Mouse (Mus musculus) embryonic facial prominence, embryonic 12.5 days (tissue): ENCODE data around the gene Cyp4a14. TPM values are rescaled to one million over a fixed set of nuclear protein-coding genes. Genes with fewer than 3 reads are reported as not detected.

Experiments used
- polyA plus RNA-seq: library from polyadenylated mRNA; unstranded; fragments of >200 nt; fragmentation: Nextera tagmentation; extraction: Ambion mirVana; gene quantifications from 2 replicates; pipeline ENCODE4 v1.2.1, GENCODE M21; 2016

Cyp4a14 gene
- polyA plus RNA-seq, 1 experiment from 2014 or later, result not detected

Other genes starting within 250 kb of the Cyp4a14 start
- not detected in 2 replicates for gene Cyp4a12a, start 197.1 kb downstream of the Cyp4a14 start, polyA plus RNA-seq
- gene Cyp4a12b, start 84.5 kb downstream of the Cyp4a14 start, polyA plus RNA-seq, result not detected in 2 replicates
- gene Cyp4a30b, start 43.5 kb downstream of the Cyp4a14 start, polyA plus RNA-seq, result not detected in 2 replicates
- not detected in 2 replicates for gene Cyp4a10, start 22.1 kb upstream of the Cyp4a14 start, polyA plus RNA-seq
- gene Cyp4a31, start 67.5 kb upstream of the Cyp4a14 start, polyA plus RNA-seq, result not detected in 2 replicates
- not detected in 2 replicates for gene Cyp4a32, start 104.8 kb upstream of the Cyp4a14 start, polyA plus RNA-seq
- 0.22 TPM in 1 of 2 replicates, not detected in the other for gene Cyp4b1, start 151.6 kb upstream of the Cyp4a14 start, polyA plus RNA-seq
- gene Efcab14, start 241.6 kb upstream of the Cyp4a14 start, polyA plus RNA-seq, result 32.5 and 34.1 TPM in 2 replicates